Mouse (Mus musculus) heart, postnatal 10 days (tissue): ENCODE results near the gene Casp7. TPM values are rescaled to one million over a fixed set of nuclear protein-coding genes. Genes with fewer than 3 reads are reported as not detected.
"Not testable (repeated sequence)": the region's sequence is repeated elsewhere in the genome, so short reads cannot be mapped to it uniquely, and the experiment has no call there.

Experiments
- DNase-seq, 2 experiments: peaks; one replicate each; pipeline ENCODE4 v3.0.0; 2021
- intact Hi-C: fragments of 180-260 bp; cut with DNase I; formaldehyde crosslinking; loops from one replicate; pipeline ENCODE4 v1.15.1; 2025
- total RNA-seq, 2 experiments: library from RNA; stranded (reverse); gene quantifications; 2 replicates each; pipeline ENCODE4 v1.2.3; 2021

Gene Casp7
- total RNA-seq, 2 experiments from 2014 or later = 20.7 to 23.8 TPM

DNA sequence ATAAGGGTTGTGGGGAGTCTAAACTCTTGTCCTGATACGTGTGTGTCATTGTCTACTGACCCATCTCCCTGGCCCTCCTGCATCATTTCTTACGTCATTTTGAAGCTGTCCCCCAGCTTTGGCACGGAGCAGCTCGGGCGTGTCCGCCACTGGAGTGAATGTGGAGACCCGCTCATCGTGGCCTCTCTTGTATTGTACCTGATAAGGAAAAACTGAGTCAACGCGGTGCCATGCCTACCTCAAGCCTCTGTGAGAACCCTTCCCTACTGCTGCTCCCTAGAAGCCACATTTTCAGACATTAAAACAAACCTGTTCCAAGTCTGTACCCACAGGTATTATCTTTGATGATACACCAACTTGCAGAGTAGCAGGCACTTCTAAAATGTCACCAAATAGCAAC lies 15.5 kb upstream of the Casp7 start:
- no peak for DNase-seq
- intact Hi-C loops = no loop called here

GRCm38 (mm10) chr19:56385546-56385945 lies 11.4 kb upstream of the Casp7 start:
- no peak for DNase-seq
- intact Hi-C loops = no loop called here

GRCm38 (mm10) chr19:56386095-56386494 lies 10.8 kb upstream of the Casp7 start:
- DNase-seq = no peak
- intact Hi-C loops = no loop called here

GRCm38 (mm10) chr19:56387726-56388302 lies 9.1 kb upstream of the Casp7 start:
- intact Hi-C loops = no loop called here
- DNase-seq = no peak

DNA sequence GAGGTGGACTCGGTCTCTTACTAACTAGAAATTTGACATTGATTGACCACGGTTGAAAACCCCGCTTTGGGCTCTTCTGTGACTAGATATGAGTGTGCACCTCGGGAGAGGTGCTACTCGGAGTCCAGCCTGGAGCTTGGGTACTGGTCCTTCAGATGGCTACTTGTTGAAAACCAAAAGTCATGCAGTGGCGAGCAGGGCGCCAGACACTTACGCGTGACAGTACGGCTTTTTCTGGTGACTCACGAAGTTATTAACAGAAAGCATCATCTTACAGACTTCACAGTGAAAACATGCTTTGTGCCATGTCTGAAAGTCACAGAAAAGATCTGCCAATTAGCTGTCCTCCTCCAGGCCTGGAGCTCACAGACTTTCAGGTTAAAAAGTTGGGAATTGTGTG lies 7.8 kb upstream of the Casp7 start:
- intact Hi-C loops = no loop called here
- DNase-seq = peak; percentile 63 to 64

DNA sequence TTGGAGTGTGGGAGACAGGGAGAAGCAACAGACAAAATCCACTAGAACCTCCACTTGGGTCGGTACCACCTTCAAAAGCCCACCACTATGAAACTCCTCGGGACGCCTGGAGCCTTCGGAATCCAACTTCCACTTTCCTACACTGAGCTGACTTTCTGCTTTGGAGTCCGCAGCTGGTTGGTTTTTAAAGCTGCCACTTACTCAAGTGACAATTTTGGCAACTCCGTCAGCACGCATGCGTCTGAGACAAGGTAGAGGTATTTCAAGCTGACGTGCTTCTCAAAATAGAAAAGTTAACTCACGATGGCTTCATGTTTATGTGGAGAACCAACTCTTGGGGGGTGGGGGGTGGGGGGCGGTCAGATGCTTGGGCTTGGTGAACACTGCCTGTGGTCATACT lies 7.0 kb upstream of the Casp7 start, which contains the start of gene Nrap:
Gene Nrap (minus strand): TSS at position 159 of the 400 bp plus-strand sequence.
- intact Hi-C loops = loop anchor here (5.0 kb wide), 1 partner anchor 33 kb away; no protein-coding TSS in a partner anchor
- peak; percentile 77 to 82 for DNase-seq

DNA sequence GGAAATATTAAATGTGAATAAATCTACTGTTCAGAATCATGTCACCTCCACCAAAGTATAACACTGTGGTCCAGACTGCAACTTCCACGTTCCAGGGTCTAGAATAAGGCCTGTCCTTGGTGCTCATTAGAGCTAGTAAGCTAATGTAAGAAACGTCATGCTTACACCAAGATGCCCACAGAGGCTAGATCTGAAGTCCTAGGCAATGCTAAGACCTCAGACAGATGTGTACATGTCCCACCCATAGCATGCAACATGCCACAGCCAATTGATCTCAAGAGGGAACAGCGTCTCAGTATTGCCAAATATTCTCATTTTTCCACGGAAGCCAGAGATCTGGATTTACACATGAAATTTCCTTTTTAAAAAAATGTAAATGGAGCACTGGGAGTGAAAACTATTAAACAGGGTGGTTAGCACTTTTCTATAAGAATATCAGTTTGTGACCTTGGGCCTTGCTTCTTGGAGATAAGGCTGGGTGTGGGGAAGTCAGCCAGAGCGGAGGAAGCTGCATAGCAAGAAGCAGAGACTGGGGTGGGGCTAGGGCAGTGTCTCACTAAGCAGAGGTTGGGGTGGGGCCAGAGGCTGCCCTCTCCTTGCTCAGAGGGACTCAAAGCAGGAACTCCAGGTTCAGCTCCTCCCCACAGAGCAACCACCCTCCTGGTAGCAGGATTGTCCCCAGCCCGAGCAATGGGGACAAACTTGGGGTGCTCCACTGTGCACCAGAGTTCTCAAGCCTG lies 5.5 kb upstream of the Casp7 start:
- DNase-seq = no peak
- intact Hi-C loops = loop anchor here (5.0 kb wide), 1 partner anchor 34 kb away; no protein-coding TSS in a partner anchor

GRCm38 (mm10) chr19:56393311-56393866 lies 3.5 kb upstream of the Casp7 start:
- no peak for DNase-seq
- intact Hi-C loops = loop anchor here (5.0 kb wide), 1 partner anchor 36 kb away; no protein-coding TSS in a partner anchor

- intact Hi-C loops = no loop called here
- DNase-seq = no peak
Measured at GRCm38 (mm10) chr19:56395183-56395935, 1.6 kb upstream of the Casp7 start.

GRCm38 (mm10) chr19:56396227-56396626 lies 702 bp upstream of the Casp7 start:
- intact Hi-C loops = no loop called here
- DNase-seq = no peak

- intact Hi-C loops = no loop called here
- DNase-seq = peak in 1 of 2 experiments; percentile 20
Measured at GRCm38 (mm10) chr19:56397663-56398527, 966 bp downstream of the Casp7 start.

GRCm38 (mm10) chr19:56398528-56398795 lies 1.5 kb downstream of the Casp7 start:
- no peak for DNase-seq
- intact Hi-C loops = no loop called here

DNA sequence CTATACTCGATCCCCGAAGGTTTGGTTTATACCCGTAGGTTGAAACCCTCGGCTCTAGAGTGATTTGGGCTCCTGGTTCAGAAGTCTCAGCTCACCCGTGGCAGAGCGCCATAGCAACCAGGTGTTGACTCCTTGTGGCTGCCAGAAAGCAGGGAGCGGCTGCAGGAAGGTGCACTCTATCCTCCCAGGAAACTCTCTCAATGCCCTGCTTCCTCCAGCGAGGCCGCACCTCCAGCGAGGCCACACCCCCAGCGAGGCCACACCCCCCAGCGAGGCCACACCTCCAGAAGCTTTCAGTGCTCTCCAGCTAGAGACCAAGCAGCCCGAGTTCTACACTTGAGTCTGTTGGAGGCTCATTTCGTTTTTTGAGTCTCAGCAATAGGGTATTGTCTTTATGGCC lies 3.3 kb downstream of the Casp7 start:
- intact Hi-C loops = no loop called here

DNA sequence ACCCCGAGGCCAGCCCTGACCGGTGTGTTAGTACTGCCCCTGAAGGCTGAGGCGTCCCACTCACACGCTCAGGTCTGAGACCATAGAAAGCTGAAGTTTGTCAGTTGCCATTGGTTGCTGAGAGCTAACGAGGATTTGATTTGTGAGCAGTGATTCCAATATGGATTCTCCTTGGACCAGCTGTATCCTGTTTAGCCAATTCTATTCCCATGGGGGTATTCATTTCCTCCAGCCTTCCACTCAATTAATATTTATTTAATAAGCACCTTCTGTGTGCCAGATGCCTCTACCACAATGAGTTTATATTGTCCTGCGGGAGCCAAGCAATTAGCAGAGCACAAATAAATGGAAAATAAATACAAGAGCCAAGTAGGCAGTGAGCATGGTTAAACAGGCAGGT lies 4.9 kb downstream of the Casp7 start:
- intact Hi-C loops = no loop called here

More for the DNA sequence above, 3.3 kb downstream of the Casp7 start:
- DNase-seq = peak; percentile 71 to 83

GRCm38 (mm10) chr19:56405824-56406223 lies 8.9 kb downstream of the Casp7 start:
- intact Hi-C loops = no loop called here
- no peak for DNase-seq

More for the DNA sequence above, 4.9 kb downstream of the Casp7 start:
- peak in 1 of 2 experiments; percentile 29 for DNase-seq

GRCm38 (mm10) chr19:56406581-56406980 lies 9.7 kb downstream of the Casp7 start:
- intact Hi-C loops = no loop called here
- DNase-seq = peak; percentile 40 to 58

GRCm38 (mm10) chr19:56409884-56410283 lies 13.0 kb downstream of the Casp7 start:
- DNase-seq, intact Hi-C loops: not testable (repeated sequence)

DNA sequence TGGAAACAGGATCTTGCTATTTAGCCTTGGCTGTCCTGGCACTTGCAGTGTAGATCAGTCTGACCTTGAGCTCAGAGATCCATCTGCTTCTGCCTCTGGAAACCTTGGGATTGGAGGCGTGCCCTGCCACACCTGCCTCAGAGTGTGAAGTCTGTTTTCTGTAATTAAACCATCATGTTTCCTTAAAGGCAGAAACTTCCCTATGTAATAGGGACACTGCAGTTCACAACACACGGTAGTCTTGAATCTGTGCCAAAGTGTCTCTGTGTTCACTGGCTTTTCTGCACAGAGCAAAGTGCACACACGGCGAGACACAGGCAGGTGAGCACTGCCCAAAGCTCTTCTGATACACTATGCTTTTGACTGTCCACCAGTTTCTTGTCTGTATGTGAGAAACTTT lies 21.5 kb downstream of the Casp7 start:
- intact Hi-C loops = no loop called here
- DNase-seq = no peak

GRCm38 (mm10) chr19:56419452-56419851 lies 22.5 kb downstream of the Casp7 start:
- no peak for DNase-seq
- intact Hi-C loops = no loop called here

DNA sequence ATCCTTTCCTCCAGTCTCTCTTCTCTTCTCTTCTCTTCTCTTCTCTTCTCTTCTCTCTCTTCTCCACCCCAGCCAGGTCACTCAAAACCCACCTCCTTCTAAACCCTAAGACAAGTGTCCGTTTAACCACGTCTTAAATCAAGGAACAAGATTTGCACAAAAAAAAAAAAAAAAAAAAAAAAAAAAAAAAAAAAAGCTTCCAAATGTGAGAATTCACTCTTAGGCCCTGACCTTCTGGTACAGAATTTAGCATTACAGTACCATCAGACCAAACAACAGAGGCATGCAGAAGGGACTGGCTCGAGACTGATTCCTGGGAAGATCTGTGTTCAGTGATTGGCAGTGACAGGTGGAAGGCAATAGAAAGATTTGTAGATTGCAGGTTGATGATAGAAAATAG lies 23.4 kb downstream of the Casp7 start:
- intact Hi-C loops = loop anchor here (5.0 kb wide), 2 partner anchors 147 to 487 kb away; no protein-coding TSS in a partner anchor
- no peak for DNase-seq
